Mouse (Mus musculus) hindbrain, embryonic 13.5 days (tissue): ENCODE measurements at regions not wholly inside any gene's neighbourhood (a gene's known extent, or its start where the extent isn't known, plus 50 kb on each side); places are given as distances from the start of the nearest gene placed in this dataset.
A peak's percentile ranks its signal among the peaks of the same experiment; 100 is the strongest.

ENCODE experiments used
- ATAC-seq: fragments of 200-750 bp; cut with Nextera tagmentation; 2 replicates; pipeline ENCODE4 v1.8.0; 2017; ENCODE audit warnings: moderate TSS enrichment; ENCODE audit not compliant: low FRiP score
- H3K27ac ChIP-seq: fragments of 300-500 bp; sonication (generic); 2 replicates; pipeline ENCODE4 v1.5.1; 2015; ENCODE audit warnings: inconsistent platforms, mild to moderate bottlenecking, moderate library complexity
- H3K27me3 ChIP-seq: fragments of 300-500 bp; sonication (generic); 2 replicates; pipeline ENCODE4 v1.6.1; 2015; ENCODE audit warnings: mild to moderate bottlenecking, inconsistent platforms
- H3K36me3 ChIP-seq: fragments of 300-500 bp; sonication (generic); 2 replicates; pipeline ENCODE4 v1.6.1; 2015; ENCODE audit warnings: mild to moderate bottlenecking, inconsistent platforms
- H3K4me1 ChIP-seq: fragments of 300-500 bp; sonication (generic); replicated peaks from 2 replicates; pipeline ENCODE4 v1.6.1; 2015; ENCODE audit warnings: inconsistent platforms
- H3K4me2 ChIP-seq: fragments of 300-500 bp; sonication (generic); 2 replicates; pipeline ENCODE4 v1.6.1; 2015; ENCODE audit warnings: inconsistent platforms, mild to moderate bottlenecking, moderate library complexity
- H3K4me3 ChIP-seq: fragments of 300-500 bp; sonication (generic); 2 replicates; pipeline ENCODE4 v1.5.1; 2015; ENCODE audit warnings: mild to moderate bottlenecking, inconsistent platforms
- H3K9ac ChIP-seq: fragments of 300-500 bp; sonication (generic); 2 replicates; pipeline ENCODE4 v1.6.1; 2015; ENCODE audit warnings: mild to moderate bottlenecking, inconsistent platforms
- H3K9me3 ChIP-seq: fragments of 300-500 bp; sonication (generic); 2 replicates; pipeline ENCODE4 v1.6.1; 2016; ENCODE audit warnings: inconsistent platforms
- WGBS: fragments of 180-500 bp; shearing (Covaris S2); methylation state at CpG from one replicate; pipeline ENCODE4 v1.1.7; 2015; 5-methylcytosine and 5-hydroxymethylcytosine counted together

- ATAC-seq, result no peak
- Histone ChIP-seq H3K36me3 (no peaks in the 10 kb centered on the region), H3K4me2 (no peak overlapping the region), H3K4me3 (no peak overlapping the region), H3K27me3 (no peaks in the 10 kb centered on the region), H3K27ac (no peak overlapping the region), H3K4me1 (peaks cover 16% of the 10 kb centered on the region), H3K9me3 (no peaks in the 10 kb centered on the region), H3K9ac (no peak overlapping the region)
- 63% methylated on average over 8 of the region's 8 CpGs for WGBS
Observed at GRCm38 (mm10) chr14:80263173-80263572, 279.3 kb downstream of the Olfm4 start.

- no peaks in the 10 kb centered on the region for H3K36me3 ChIP-seq
- no peak overlapping the region for H3K27ac ChIP-seq
- H3K27me3 ChIP-seq, result no peaks in the 10 kb centered on the region
- no peak overlapping the region for H3K4me2 ChIP-seq
- no peaks in the 10 kb centered on the region for H3K9me3 ChIP-seq
- WGBS, result 85% methylated on average over 7 of the region's 7 CpGs
- no peak for ATAC-seq
- no peak overlapping the region for H3K9ac ChIP-seq
- H3K4me1 ChIP-seq, result peaks cover 28% of the 10 kb centered on the region
- no peak overlapping the region for H3K4me3 ChIP-seq
Observed at GRCm38 (mm10) chr14:80265081-80265480, 281.2 kb downstream of the Olfm4 start.

GRCm38 (mm10) chr14:80269179-80269951 is 285.5 kb downstream of the Olfm4 start:
- peak overlapping the region; percentile 40 for H3K4me2 ChIP-seq
- peaks cover 24% of the 10 kb centered on the region for H3K4me1 ChIP-seq
- WGBS, result 45% methylated on average over 7 of the region's 7 CpGs
- no peak overlapping the region for H3K4me3 ChIP-seq
- no peaks in the 10 kb centered on the region for H3K9me3 ChIP-seq
- 0 out of 2 replicates have a peak overlapping the region, but pooled peaks have one; percentile 7 for H3K9ac ChIP-seq
- H3K36me3 ChIP-seq, result no peaks in the 10 kb centered on the region
- ATAC-seq, result peak; percentile 61
- H3K27ac ChIP-seq, result 0 out of 2 replicates have a peak overlapping the region, but pooled peaks have one; percentile 58
- no peaks in the 10 kb centered on the region for H3K27me3 ChIP-seq

GRCm38 (mm10) chr14:80270063-80270462 is 286.2 kb downstream of the Olfm4 start:
- H3K4me2 ChIP-seq, result peak overlapping the region; percentile 40
- 0 out of 2 replicates have a peak overlapping the region, but pooled peaks have one; percentile 7 for H3K9ac ChIP-seq
- no peak overlapping the region for H3K4me3 ChIP-seq
- H3K36me3 ChIP-seq, result no peaks in the 10 kb centered on the region
- no peaks in the 10 kb centered on the region for H3K27me3 ChIP-seq
- no peak for ATAC-seq
- H3K4me1 ChIP-seq, result peaks cover 24% of the 10 kb centered on the region
- peak overlapping the region; percentile 58; the same call in 1 of the 2 replicates for H3K27ac ChIP-seq
- WGBS, result 51% methylated on average over 13 of the region's 13 CpGs
- H3K9me3 ChIP-seq, result no peaks in the 10 kb centered on the region

GRCm38 (mm10) chr14:80280188-80280587 is 296.3 kb downstream of the Olfm4 start:
- Histone ChIP-seq H3K9me3 (no peaks in the 10 kb centered on the region), H3K36me3 (no peaks in the 10 kb centered on the region), H3K4me3 (no peak overlapping the region), H3K4me2 (no peak overlapping the region), H3K4me1 (no peaks in the 10 kb centered on the region), H3K27me3 (no peaks in the 10 kb centered on the region), H3K9ac (no peak overlapping the region), H3K27ac (no peak overlapping the region)
- no peak for ATAC-seq
- 71% methylated on average over 4 of the region's 4 CpGs for WGBS

GRCm38 (mm10) chr14:80283726-80284125 is 299.8 kb downstream of the Olfm4 start:
- Histone ChIP-seq H3K4me3 (no peak overlapping the region), H3K4me1 (no peaks in the 10 kb centered on the region), H3K9ac (no peak overlapping the region), H3K9me3 (no peaks in the 10 kb centered on the region), H3K36me3 (no peaks in the 10 kb centered on the region), H3K27ac (no peak overlapping the region), H3K27me3 (no peaks in the 10 kb centered on the region), H3K4me2 (no peak overlapping the region)
- no peak for ATAC-seq
- WGBS, result 63% methylated on average over 2 of the region's 2 CpGs

- Histone ChIP-seq H3K4me2 (no peak overlapping the region), H3K36me3 (no peaks in the 10 kb centered on the region), H3K4me1 (no peaks in the 10 kb centered on the region), H3K9ac (no peak overlapping the region), H3K27ac (no peak overlapping the region), H3K9me3 (no peaks in the 10 kb centered on the region), H3K4me3 (no peak overlapping the region), H3K27me3 (no peaks in the 10 kb centered on the region)
- WGBS, result 85% methylated on average over 4 of the region's 4 CpGs
- no peak for ATAC-seq
Observed at GRCm38 (mm10) chr14:80291360-80291759, 307.5 kb downstream of the Olfm4 start.

GRCm38 (mm10) chr14:80293378-80293777 is 309.5 kb downstream of the Olfm4 start:
- no peaks in the 10 kb centered on the region for H3K36me3 ChIP-seq
- H3K4me1 ChIP-seq, result no peaks in the 10 kb centered on the region
- ATAC-seq, result no peak
- WGBS, result 95% methylated on average over 4 of the region's 4 CpGs
- no peak overlapping the region for H3K4me2 ChIP-seq
- H3K27me3 ChIP-seq, result no peaks in the 10 kb centered on the region
- H3K9ac ChIP-seq, result no peak overlapping the region
- H3K9me3 ChIP-seq, result no peaks in the 10 kb centered on the region
- no peak overlapping the region for H3K4me3 ChIP-seq
- no peak overlapping the region for H3K27ac ChIP-seq

GRCm38 (mm10) chr14:80329651-80330050 is 345.8 kb downstream of the Olfm4 start:
- Histone ChIP-seq H3K9ac (no peak overlapping the region), H3K4me1 (no peaks in the 10 kb centered on the region), H3K4me2 (no peak overlapping the region), H3K36me3 (no peaks in the 10 kb centered on the region), H3K4me3 (no peak overlapping the region), H3K9me3 (no peaks in the 10 kb centered on the region), H3K27ac (no peak overlapping the region), H3K27me3 (no peaks in the 10 kb centered on the region)
- no peak for ATAC-seq
- 23% methylated on average over 2 of the region's 2 CpGs for WGBS

- no peaks in the 10 kb centered on the region for H3K9me3 ChIP-seq
- H3K4me1 ChIP-seq, result no peaks in the 10 kb centered on the region
- no peak for ATAC-seq
- H3K4me2 ChIP-seq, result no peak overlapping the region
- no peak overlapping the region for H3K9ac ChIP-seq
- H3K27me3 ChIP-seq, result no peaks in the 10 kb centered on the region
- no peaks in the 10 kb centered on the region for H3K36me3 ChIP-seq
- H3K4me3 ChIP-seq, result no peak overlapping the region
- no peak overlapping the region; the same call in 1 of the 2 replicates for H3K27ac ChIP-seq
Observed at GRCm38 (mm10) chr14:80362024-80362622, 378.2 kb downstream of the Olfm4 start.

GRCm38 (mm10) chr14:80369448-80370153 is 385.7 kb downstream of the Olfm4 start:
- 48% methylated on average over 11 of the region's 11 CpGs for WGBS
- Histone ChIP-seq H3K4me2 (no peak overlapping the region), H3K9ac (no peak overlapping the region), H3K27me3 (no peaks in the 10 kb centered on the region), H3K4me3 (no peak overlapping the region), H3K9me3 (no peaks in the 10 kb centered on the region), H3K4me1 (no peaks in the 10 kb centered on the region), H3K27ac (no peak overlapping the region), H3K36me3 (no peaks in the 10 kb centered on the region)
- ATAC-seq, result no peak

GRCm38 (mm10) chr14:80374290-80374689 is 390.4 kb downstream of the Olfm4 start:
- Histone ChIP-seq H3K36me3 (no peaks in the 10 kb centered on the region), H3K4me2 (no peak overlapping the region), H3K4me1 (no peaks in the 10 kb centered on the region), H3K9ac (no peak overlapping the region), H3K4me3 (no peak overlapping the region), H3K27me3 (no peaks in the 10 kb centered on the region), H3K27ac (no peak overlapping the region), H3K9me3 (no peaks in the 10 kb centered on the region)
- WGBS, result 94% methylated on average over 1 of the region's 1 CpGs
- ATAC-seq, result no peak
